In the genomic region with DNA sequence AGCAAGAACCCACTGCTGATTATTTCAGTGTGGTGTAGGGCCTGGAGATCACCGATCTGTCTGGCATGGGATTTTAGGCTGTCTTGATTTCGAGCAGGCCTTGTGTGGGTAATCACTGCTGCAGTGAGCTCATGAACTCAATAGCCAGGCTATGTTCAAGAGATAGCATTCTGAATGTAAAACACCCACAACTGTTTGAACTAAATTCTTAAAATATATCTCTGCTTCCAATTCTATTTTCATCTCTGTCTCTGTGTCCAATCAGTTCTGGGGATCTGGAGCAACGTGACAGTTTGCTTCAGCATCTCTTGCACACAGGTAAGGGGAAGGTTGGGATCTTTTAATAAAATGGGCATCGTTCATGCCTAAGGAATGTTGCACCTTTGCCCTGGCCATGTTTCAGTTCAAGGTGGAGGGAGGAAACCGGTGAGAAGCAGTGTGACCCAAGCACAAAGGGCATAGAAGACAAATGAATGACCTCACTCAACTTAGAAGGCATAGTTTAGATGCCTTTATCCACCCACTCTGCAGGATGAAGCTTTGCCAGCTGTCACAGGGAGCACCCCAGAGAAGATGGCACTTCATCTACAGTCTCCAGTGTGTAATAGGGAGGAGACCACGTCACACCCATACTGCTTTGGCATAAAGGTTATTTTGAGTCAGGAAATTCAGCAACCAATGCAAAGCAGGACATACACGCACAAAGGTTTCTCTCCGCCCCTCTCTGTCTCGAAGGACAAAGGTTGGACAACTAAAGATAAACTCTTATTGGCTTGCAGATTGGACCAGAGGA, we compare ENCODE assay signal across 8 mouse cellular contexts. TPM values are rescaled to one million over a fixed set of nuclear protein-coding genes. Genes with fewer than 3 reads are reported as not detected.
DNase-seq lines count a peak whose midpoint lies in the region; ATAC-seq and TF ChIP-seq lines count a peak whose summit lies in the region.

No protein-coding gene starts in this region.

- H3K27ac ChIP-seq in hindbrain, embryonic 15.5 days (replicated peaks): peak overlapping the region; percentile 90
- H3K27ac ChIP-seq in liver, embryonic 14.5 days: peak overlapping the region; percentile 85; the same call in 1 of the 2 replicates

- H3K4me2 ChIP-seq in hindbrain, embryonic 15.5 days: peak overlapping the region; percentile 82
- H3K4me2 ChIP-seq in liver, embryonic 14.5 days (ENCODE audit: low read depth): peak overlapping the region; percentile 95

- TF ChIP-seq CTCF in liver, embryonic 14.5 days (IDR thresholded peaks at IDR 0.05; ENCODE audit: low read depth): no peak

- peaks cover 22% of the 10 kb centered on the region for H3K4me1 ChIP-seq in hindbrain, embryonic 15.5 days (replicated peaks)
- H3K4me1 ChIP-seq in liver, embryonic 14.5 days (replicated peaks; ENCODE audit: control insufficient read depth in 2 of 2, insufficient read depth in 2 of 2, low read length in 1 of 2): peaks cover 16 to 33% of the 10 kb centered on the region in 2 experiments

- 48% methylated on average over 9 of the region's 9 CpGs for WGBS in hindbrain, embryonic 15.5 days
- WGBS in liver, embryonic 14.5 days (ENCODE audit: insufficient replicate concordance): 34% methylated on average over 9 of the region's 9 CpGs

- no peaks in the 10 kb centered on the region for H3K27me3 ChIP-seq in hindbrain, embryonic 15.5 days
- no peaks in the 10 kb centered on the region for H3K27me3 ChIP-seq in liver, embryonic 14.5 days (ENCODE audit: control insufficient read depth, insufficient read depth, low read length)

- ATAC-seq in CD4-positive, CD25-positive, alpha-beta regulatory T cell, adult 4 months: no peak
- ATAC-seq in hindbrain, embryonic 15.5 days (ENCODE audit: low FRiP score, low read depth): no peak
- no peak for ATAC-seq in liver, embryonic 14.5 days (ENCODE audit: insufficient read depth)
- ATAC-seq in granulocyte monocyte progenitor cell, adult 5-6 weeks (replicated peaks; ENCODE audit: poor library complexity, severe bottlenecking): no peak

- H3K9ac ChIP-seq in hindbrain, embryonic 15.5 days: peak overlapping the region; percentile 62
- peak overlapping the region; percentile 81 for H3K9ac ChIP-seq in liver, embryonic 14.5 days (replicated peaks)

- no peaks in the 10 kb centered on the region for H3K9me3 ChIP-seq in hindbrain, embryonic 15.5 days
- H3K9me3 ChIP-seq in liver, embryonic 14.5 days (ENCODE audit: control insufficient read depth, low read length): no peaks in the 10 kb centered on the region

- no peaks in the 10 kb centered on the region for H3K36me3 ChIP-seq in hindbrain, embryonic 15.5 days
- H3K36me3 ChIP-seq in liver, embryonic 14.5 days (replicated peaks; ENCODE audit: control insufficient read depth, insufficient read depth, low read depth): no peaks in the 10 kb centered on the region

- no peak for TF ChIP-seq EP300 in liver, embryonic 14.5 days (IDR thresholded peaks at IDR 0.05; ENCODE audit: low read depth)

- H3K4me3 ChIP-seq in hindbrain, embryonic 15.5 days: peak overlapping the region; percentile 76
- H3K4me3 ChIP-seq in liver, embryonic 14.5 days (ENCODE audit: insufficient read depth in 1 of 2, low read depth in 2 of 2, low read length in 2 of 2): peak overlapping the region; percentile 10 to 80; a peak in 3 of 4 replicates

- DNase-seq in CD4-positive, CD25-positive, alpha-beta regulatory T cell, adult 2 months (ENCODE audit: low read depth, low spot score): peak; percentile 40
- DNase-seq in thymus, postnatal 0 days (ENCODE audit: low spot score): peak; percentile 9
- DNase-seq in thymus, postnatal 25 days: no peak
- DNase-seq in liver, embryonic 14.5 days (ENCODE audit: low read depth in 3 of 3, low spot score in 3 of 3): peak in 2 of 3 experiments; percentile 42 to 51
- peak; percentile 71 for DNase-seq in yolk sac, embryonic 10.5 days (ENCODE audit: low spot score)

RNA-seq across cellular contexts. Expression of a gene that starts 36.7 kb away (rescaled TPM):
- polyA plus RNA-seq in CD4-positive, CD25-positive, alpha-beta regulatory T cell, adult 4 months (2017; shearing (Covaris generic)): under 1 TPM in 1 of 2 experiments, not detected in 1; 0.05 TPM
- not detected in 2 replicates for polyA plus RNA-seq in thymus, postnatal 0 days (2015; fragmentation: Nextera tagmentation; extraction: Ambion mirVana)
- not detected in 2 replicates for polyA plus RNA-seq in hindbrain, embryonic 15.5 days (2015; fragmentation: Nextera tagmentation; extraction: Ambion mirVana)
- not detected in 2 replicates for polyA plus RNA-seq in liver, embryonic 14.5 days (2012; rRNA removed)
- not detected in 2 replicates for polyA plus RNA-seq in liver, embryonic 14.5 days (2014; fragmentation: Nextera tagmentation; extraction: Ambion mirVana)
- total RNA-seq in granulocyte monocyte progenitor cell, adult 5-6 weeks (2014; fragmentation: Nextera tagmentation): not detected in 2 replicates
- total RNA-seq in granulocyte monocyte progenitor cell, adult 5-6 weeks (2017): not detected in 2 replicates

RNA-seq across cellular contexts. Expression of a gene that starts 38.7 kb away (rescaled TPM):
- polyA plus RNA-seq in CD4-positive, CD25-positive, alpha-beta regulatory T cell, adult 4 months (2017; shearing (Covaris generic)): 1 to 10 TPM; 5.5 to 8.0 TPM
- polyA plus RNA-seq in thymus, postnatal 0 days (2015; fragmentation: Nextera tagmentation; extraction: Ambion mirVana): 5.4 and 6.5 TPM in 2 replicates
- 3.4 and 3.7 TPM in 2 replicates for polyA plus RNA-seq in hindbrain, embryonic 15.5 days (2015; fragmentation: Nextera tagmentation; extraction: Ambion mirVana)
- 8.2 and 11.7 TPM in 2 replicates for polyA plus RNA-seq in liver, embryonic 14.5 days (2012; rRNA removed)
- polyA plus RNA-seq in liver, embryonic 14.5 days (2014; fragmentation: Nextera tagmentation; extraction: Ambion mirVana): 3.9 and 5.0 TPM in 2 replicates
- 39.1 and 46.5 TPM in 2 replicates for total RNA-seq in granulocyte monocyte progenitor cell, adult 5-6 weeks (2014; fragmentation: Nextera tagmentation)
- total RNA-seq in granulocyte monocyte progenitor cell, adult 5-6 weeks (2017): 35.2 and 42.3 TPM in 2 replicates

RNA-seq across cellular contexts. Expression of a gene that starts 58.1 kb away (rescaled TPM):
- not detected for polyA plus RNA-seq in CD4-positive, CD25-positive, alpha-beta regulatory T cell, adult 4 months (2017; shearing (Covaris generic))
- not detected in 2 replicates for polyA plus RNA-seq in thymus, postnatal 0 days (2015; fragmentation: Nextera tagmentation; extraction: Ambion mirVana)
- polyA plus RNA-seq in hindbrain, embryonic 15.5 days (2015; fragmentation: Nextera tagmentation; extraction: Ambion mirVana): not detected in 2 replicates
- not detected in 2 replicates for polyA plus RNA-seq in liver, embryonic 14.5 days (2012; rRNA removed)
- polyA plus RNA-seq in liver, embryonic 14.5 days (2014; fragmentation: Nextera tagmentation; extraction: Ambion mirVana): not detected in 2 replicates
- total RNA-seq in granulocyte monocyte progenitor cell, adult 5-6 weeks (2014; fragmentation: Nextera tagmentation): not detected in 2 replicates
- not detected in 2 replicates for total RNA-seq in granulocyte monocyte progenitor cell, adult 5-6 weeks (2017)
